Mouse (Mus musculus) thymus, adult 2 months (tissue): ENCODE data around the gene Oser1. TPM values are rescaled to one million over a fixed set of nuclear protein-coding genes. Genes with fewer than 3 reads are reported as not detected.

Experiments
- DNase-seq: peaks from one replicate; pipeline ENCODE4 v3.0.0; 2021
- H3K27ac ChIP-seq: fragments of 200-500 bp; 2 replicates; pipeline ENCODE4 v1.5.1; 2012; ENCODE audit warnings: low read length, control low read depth; ENCODE audit not compliant: control insufficient read depth, insufficient read depth
- H3K27me3 ChIP-seq: fragments of 200-500 bp; 2 replicates; pipeline ENCODE4 v1.6.1; 2012; ENCODE audit warnings: mild to moderate bottlenecking, low read length, moderate library complexity, mixed read lengths; ENCODE audit not compliant: control insufficient read depth, insufficient read depth
- H3K36me3 ChIP-seq: fragments of 200-500 bp; 2 replicates; pipeline ENCODE4 v1.6.1; 2012; ENCODE audit warnings: mild to moderate bottlenecking, low read length, moderate library complexity; ENCODE audit not compliant: control insufficient read depth, insufficient read depth
- H3K4me1 ChIP-seq: fragments of 200-500 bp; replicated peaks from 2 replicates; pipeline ENCODE4 v1.6.1; 2012; ENCODE audit warnings: low read length; ENCODE audit not compliant: control insufficient read depth, insufficient read depth
- H3K4me3 ChIP-seq: fragments of 200-500 bp; 2 replicates; pipeline ENCODE4 v1.5.1; 2012; ENCODE audit warnings: mild to moderate bottlenecking, low read length, control low read depth, moderate library complexity; ENCODE audit not compliant: control insufficient read depth, insufficient read depth
- CTCF ChIP-seq: fragments of 200-500 bp; IDR thresholded peaks from 2 replicates; pipeline ENCODE4 v1.5.1; 2012; ENCODE audit warnings: mild to moderate bottlenecking, control low read depth, low read length, moderate library complexity, borderline replicate concordance; ENCODE audit not compliant: control insufficient read depth, poor library complexity, insufficient read depth; ENCODE audit errors: extremely low read depth
- POLR2A ChIP-seq: fragments of 200-500 bp; IDR thresholded peaks from 2 replicates; pipeline ENCODE4 v1.6.1; 2012; ENCODE audit warnings: mild to moderate bottlenecking, low read length, control low read depth, moderate library complexity; ENCODE audit not compliant: control insufficient read depth, poor library complexity, insufficient read depth; ENCODE audit errors: extremely low read depth
- WGBS: fragments of 180-500 bp; shearing (Covaris S2); methylation state at CpG from one replicate; pipeline ENCODE4 v1.1.7; 2018; 5-methylcytosine and 5-hydroxymethylcytosine counted together
- polyA plus RNA-seq: library from polyadenylated mRNA; depleted of rRNA; stranded (reverse); fragments of >200 nt; gene quantifications from 2 replicates; pipeline ENCODE4 v1.2.3, GENCODE M21; 2012

The Oser1 gene
- polyA plus RNA-seq, 1 experiment, result 18.5 TPM

GRCm38 (mm10) chr2:163460622-163461021, 36.1 kb upstream of the Oser1 start:
- H3K27ac ChIP-seq, result no peak overlapping the region
- no peak overlapping the region for H3K4me3 ChIP-seq
- 94% methylated on average over 8 of the region's 8 CpGs for WGBS
- no peaks in the 10 kb centered on the region for H3K27me3 ChIP-seq
- H3K4me1 ChIP-seq, result no peaks in the 10 kb centered on the region
- DNase-seq, result no peak
- TF ChIP-seq POLR2A (no peak), CTCF (no peak)
- no peaks in the 10 kb centered on the region for H3K36me3 ChIP-seq

- DNase-seq, result no peak
- TF ChIP-seq POLR2A (no peak), CTCF (no peak)
- H3K27me3 ChIP-seq, result no peaks in the 10 kb centered on the region
- no peaks in the 10 kb centered on the region for H3K4me1 ChIP-seq
- H3K27ac ChIP-seq, result no peak overlapping the region
- no peaks in the 10 kb centered on the region for H3K36me3 ChIP-seq
- 52% methylated on average over 10 of the region's 10 CpGs for WGBS
- no peak overlapping the region for H3K4me3 ChIP-seq
These were observed 34.9 kb upstream of the Oser1 start for GRCm38 (mm10) chr2:163459380-163459779.

GRCm38 (mm10) chr2:163458539-163459265, 34.2 kb upstream of the Oser1 start:
- H3K36me3 ChIP-seq, result no peaks in the 10 kb centered on the region
- TF ChIP-seq POLR2A, result no peak
- TF ChIP-seq CTCF, result no peak
- H3K27me3 ChIP-seq, result no peaks in the 10 kb centered on the region
- DNase-seq, result no peak
- no peak overlapping the region for H3K27ac ChIP-seq
- WGBS, result 45% methylated on average over 27 of the region's 27 CpGs
- no peak overlapping the region for H3K4me3 ChIP-seq
- no peaks in the 10 kb centered on the region for H3K4me1 ChIP-seq

- H3K4me3 ChIP-seq, result no peak overlapping the region
- no peaks in the 10 kb centered on the region for H3K36me3 ChIP-seq
- no peak for TF ChIP-seq CTCF
- no peak for TF ChIP-seq POLR2A
- no peak overlapping the region for H3K27ac ChIP-seq
- no peaks in the 10 kb centered on the region for H3K4me1 ChIP-seq
- no peaks in the 10 kb centered on the region for H3K27me3 ChIP-seq
- WGBS, result 91% methylated on average over 13 of the region's 13 CpGs
- no peak for DNase-seq
These were observed 28.9 kb upstream of the Oser1 start for GRCm38 (mm10) chr2:163453378-163453777.

- Histone ChIP-seq H3K27me3 (no peaks in the 10 kb centered on the region), H3K36me3 (no peaks in the 10 kb centered on the region), H3K4me3 (no peak overlapping the region), H3K4me1 (no peaks in the 10 kb centered on the region), H3K27ac (no peak overlapping the region)
- WGBS, result 91% methylated on average over 6 of the region's 6 CpGs
- TF ChIP-seq POLR2A (no peak), CTCF (no peak)
- no peak for DNase-seq
These were observed 28.2 kb upstream of the Oser1 start for GRCm38 (mm10) chr2:163452738-163453137.

GRCm38 (mm10) chr2:163450668-163451295, 26.3 kb upstream of the Oser1 start:
- Histone ChIP-seq H3K4me3 (no peak overlapping the region), H3K36me3 (no peaks in the 10 kb centered on the region), H3K27ac (no peak overlapping the region), H3K27me3 (no peaks in the 10 kb centered on the region), H3K4me1 (no peaks in the 10 kb centered on the region)
- WGBS, result 71% methylated on average over 6 of the region's 6 CpGs
- no peak for DNase-seq
- TF ChIP-seq CTCF (no peak), POLR2A (no peak)
